Mouse (Mus musculus) forebrain, embryonic 15.5 days (tissue): ENCODE results near the gene Sec61a1. TPM values are rescaled to one million over a fixed set of nuclear protein-coding genes. Genes with fewer than 3 reads are reported as not detected.

ENCODE experiments used
- ATAC-seq: fragments of 200-750 bp; cut with Nextera tagmentation; replicated peaks from 2 replicates; pipeline ENCODE4 v1.8.0; 2017; ENCODE audit warnings: mild to moderate bottlenecking, moderate TSS enrichment, moderate library complexity
- H3K27ac ChIP-seq: fragments of 300-500 bp; sonication (generic); replicated peaks from 2 replicates; pipeline ENCODE4 v1.5.1; 2015; ENCODE audit warnings: mild to moderate bottlenecking, inconsistent platforms
- H3K27me3 ChIP-seq: fragments of 300-500 bp; sonication (generic); 2 replicates; pipeline ENCODE4 v1.6.1; 2015; ENCODE audit warnings: inconsistent platforms
- H3K36me3 ChIP-seq: fragments of 300-500 bp; sonication (generic); 2 replicates; pipeline ENCODE4 v1.6.1; 2015; ENCODE audit warnings: mild to moderate bottlenecking, inconsistent platforms
- H3K4me1 ChIP-seq: fragments of 300-500 bp; sonication (generic); 2 replicates; pipeline ENCODE4 v1.6.1; 2015; ENCODE audit warnings: inconsistent platforms
- H3K4me2 ChIP-seq: fragments of 300-500 bp; sonication (generic); replicated peaks from 2 replicates; pipeline ENCODE4 v1.6.1; 2015; ENCODE audit warnings: mild to moderate bottlenecking, inconsistent platforms
- H3K4me3 ChIP-seq: fragments of 300-500 bp; sonication (generic); 2 replicates; pipeline ENCODE4 v1.5.1; 2015; ENCODE audit warnings: mild to moderate bottlenecking, inconsistent platforms
- H3K9ac ChIP-seq: fragments of 300-500 bp; sonication (generic); replicated peaks from 2 replicates; pipeline ENCODE4 v1.6.1; 2015; ENCODE audit warnings: mild to moderate bottlenecking, inconsistent platforms
- H3K9me3 ChIP-seq: fragments of 300-500 bp; sonication (generic); 2 replicates; pipeline ENCODE4 v1.6.1; 2016; ENCODE audit warnings: inconsistent platforms
- whole genome bisulfite sequencing: fragments of 180-500 bp; shearing (Covaris S2); methylation state at CpG from one replicate; pipeline ENCODE4 v1.1.7; 2015; ENCODE audit warnings: mixed read lengths; 5-methylcytosine and 5-hydroxymethylcytosine counted together
- polyA plus RNA-seq: library from polyadenylated mRNA; unstranded; fragments of >200 nt; fragmentation: Nextera tagmentation; extraction: Ambion mirVana; gene quantifications from 2 replicates; pipeline ENCODE4 v1.2.1, GENCODE M21; 2015

The Sec61a1 gene
- polyA plus RNA-seq, 1 experiment from 2014 or later = 157 TPM

GRCm38 (mm10) chr6:88485378-88485777 lies 33.3 kb downstream of the Sec61a1 start:
- Histone ChIP-seq H3K9ac (no peak overlapping the region), H3K9me3 (no peaks in the 10 kb centered on the region), H3K36me3 (peaks cover 59% of the 10 kb centered on the region), H3K4me3 (no peak overlapping the region), H3K27me3 (no peaks in the 10 kb centered on the region), H3K4me2 (no peak overlapping the region), H3K27ac (no peak overlapping the region), H3K4me1 (peaks cover 14% of the 10 kb centered on the region)
- 88% methylated on average over 6 of the region's 6 CpGs for WGBS
- no peak for ATAC-seq

- H3K4me3 ChIP-seq = no peak overlapping the region
- no peak overlapping the region for H3K9ac ChIP-seq
- peaks cover 70% of the 10 kb centered on the region for H3K36me3 ChIP-seq
- ATAC-seq = no peak
- H3K27ac ChIP-seq = no peak overlapping the region
- no peaks in the 10 kb centered on the region for H3K27me3 ChIP-seq
- H3K9me3 ChIP-seq = no peaks in the 10 kb centered on the region
- peaks cover 13% of the 10 kb centered on the region for H3K4me1 ChIP-seq
- no peak overlapping the region for H3K4me2 ChIP-seq
These were observed 34.8 kb downstream of the Sec61a1 start for GRCm38 (mm10) chr6:88483913-88484312.

GRCm38 (mm10) chr6:88483111-88483510 lies 35.6 kb downstream of the Sec61a1 start:
- Histone ChIP-seq H3K4me3 (no peak overlapping the region), H3K4me2 (no peak overlapping the region), H3K36me3 (peaks cover 77% of the 10 kb centered on the region), H3K27me3 (no peaks in the 10 kb centered on the region), H3K9ac (no peak overlapping the region), H3K9me3 (no peaks in the 10 kb centered on the region), H3K27ac (peak overlapping the region; percentile 50), H3K4me1 (peaks cover 13% of the 10 kb centered on the region)
- no peak for ATAC-seq
- 52% methylated on average over 7 of the region's 7 CpGs for WGBS

- H3K27me3 ChIP-seq = no peaks in the 10 kb centered on the region
- no peak overlapping the region for H3K27ac ChIP-seq
- H3K36me3 ChIP-seq = peaks cover 83% of the 10 kb centered on the region
- peaks cover 6% of the 10 kb centered on the region for H3K4me1 ChIP-seq
- no peak overlapping the region for H3K4me2 ChIP-seq
- no peak overlapping the region for H3K9ac ChIP-seq
- no peaks in the 10 kb centered on the region for H3K9me3 ChIP-seq
- no peak for ATAC-seq
- WGBS = 66% methylated on average over 6 of the region's 6 CpGs
- no peak overlapping the region for H3K4me3 ChIP-seq
These were observed 38.3 kb downstream of the Sec61a1 start for GRCm38 (mm10) chr6:88480421-88480820.

- Histone ChIP-seq H3K4me3 (no peak overlapping the region), H3K4me1 (peaks cover 15% of the 10 kb centered on the region), H3K9ac (no peak overlapping the region), H3K27me3 (no peaks in the 10 kb centered on the region), H3K36me3 (peaks cover 53% of the 10 kb centered on the region), H3K27ac (no peak overlapping the region), H3K4me2 (no peak overlapping the region), H3K9me3 (no peaks in the 10 kb centered on the region)
- ATAC-seq = no peak
- 73% methylated on average over 6 of the region's 6 CpGs for WGBS
These were observed 48.8 kb downstream of the Sec61a1 start for GRCm38 (mm10) chr6:88469878-88470277.

- peak within 1 kb of the TSS; percentile 75 for H3K4me3 ChIP-seq
- peaks cover 17% of the 10 kb centered on the region for H3K4me1 ChIP-seq
- ATAC-seq = peak; percentile 99
- under 1% methylated on average over 42 of the region's 42 CpGs for WGBS
- peak within 1 kb of the TSS; percentile 57 for H3K4me2 ChIP-seq
- peak within 1 kb of the TSS; percentile 47; the same call in 1 of the 2 replicates for H3K27ac ChIP-seq
- H3K9me3 ChIP-seq = no peaks in the 10 kb centered on the region
- peaks cover 28% of the 10 kb centered on the region for H3K36me3 ChIP-seq
- H3K9ac ChIP-seq = peak within 1 kb of the TSS; percentile 75
- H3K27me3 ChIP-seq = no peaks in the 10 kb centered on the region
These were observed 53.4 kb downstream of the Sec61a1 start, which contains the start of gene Ruvbl1 for GRCm38 (mm10) chr6:88465181-88465920. Gene Ruvbl1 (plus strand): TSS chr6:88465409.

GRCm38 (mm10) chr6:88454545-88454944 lies 64.2 kb downstream of the Sec61a1 start:
- ATAC-seq = no peak
- no peak overlapping the region for H3K4me2 ChIP-seq
- no peak overlapping the region for H3K27ac ChIP-seq
- no peaks in the 10 kb centered on the region for H3K36me3 ChIP-seq
- no peaks in the 10 kb centered on the region for H3K9me3 ChIP-seq
- H3K4me3 ChIP-seq = no peak overlapping the region
- no peaks in the 10 kb centered on the region for H3K4me1 ChIP-seq
- H3K27me3 ChIP-seq = peaks cover 8% of the 10 kb centered on the region
- WGBS = 76% methylated on average over 2 of the region's 2 CpGs
- H3K9ac ChIP-seq = no peak overlapping the region

Other genes with a start within 250 kb of the Sec61a1 start
- gene Eefsec, start 72.4 kb downstream of the Sec61a1 start, polyA plus RNA-seq = 32.7 and 34.1 TPM in 2 replicates
- 130 and 140 TPM in 2 replicates for gene Ruvbl1, start 53.5 kb downstream of the Sec61a1 start, polyA plus RNA-seq
- gene Kbtbd12, start 119.0 kb upstream of the Sec61a1 start, polyA plus RNA-seq = 0.20 TPM in 1 of 2 replicates, not detected in the other
- 24.9 and 25.0 TPM in 2 replicates for gene Mgll, start 205.5 kb upstream of the Sec61a1 start, polyA plus RNA-seq